Mouse (Mus musculus) heart, postnatal 14 days (tissue): ENCODE results near the gene Dnlz. TPM values are rescaled to one million over a fixed set of nuclear protein-coding genes. Genes with fewer than 3 reads are reported as not detected.

Experiments
- DNase-seq, 2 experiments: peaks; one replicate each; pipeline ENCODE4 v3.0.0; 2021 to 2022
- intact Hi-C: fragments of 180-260 bp; cut with DNase I; formaldehyde crosslinking; loops from one replicate; pipeline ENCODE4 v1.15.1; 2025
- total RNA-seq, 2 experiments: library from RNA; stranded (reverse); gene quantifications; 2 replicates each; pipeline ENCODE4 v1.2.3; 2021

The Dnlz gene
- total RNA-seq, 2 experiments from 2014 or later: 15.5 to 16.3 TPM

DNA sequence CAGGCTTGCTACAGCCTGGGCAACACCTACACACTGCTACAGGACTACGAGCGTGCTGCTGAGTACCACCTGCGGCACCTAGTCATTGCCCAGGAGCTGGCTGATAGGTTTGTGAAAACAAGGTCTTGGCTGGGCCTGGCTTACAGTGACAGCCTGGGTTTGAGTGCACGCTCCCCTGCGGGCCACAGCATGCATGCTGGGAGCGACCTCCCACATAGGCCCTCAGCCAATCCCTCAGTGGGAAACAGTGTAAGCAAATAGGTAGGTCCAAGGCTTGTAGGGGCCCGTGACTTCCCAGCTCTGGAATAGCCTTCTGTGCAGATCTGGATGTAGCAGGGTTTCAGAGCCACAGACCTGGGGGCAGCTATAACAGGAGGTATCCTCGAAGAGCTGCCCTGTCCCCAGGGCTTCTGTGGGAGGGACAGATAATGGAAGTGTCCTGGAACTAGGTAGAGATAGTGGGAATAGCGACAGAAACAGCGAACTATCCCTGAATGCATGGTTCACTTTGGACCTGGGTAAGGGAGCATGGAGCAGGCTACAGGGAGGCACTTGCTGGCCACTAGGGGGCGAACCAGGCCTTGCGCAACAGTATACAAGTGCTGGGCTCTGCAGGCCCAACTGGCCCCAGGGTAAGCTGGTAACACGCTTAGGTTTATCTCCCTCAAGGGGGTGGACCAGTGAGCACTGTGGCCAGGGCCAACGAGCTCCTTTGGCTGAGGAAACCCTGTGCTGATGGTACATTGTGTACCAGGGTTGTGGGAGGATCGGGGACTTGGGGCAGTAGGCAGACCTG lies 26.3 kb downstream of the Dnlz start:
- intact Hi-C loops: loop anchor here (1.0 kb wide), 1 partner anchor 27 kb away; the partner anchor contains the start of gene Dnlz
- peak; percentile 77 to 81 for DNase-seq

DNA sequence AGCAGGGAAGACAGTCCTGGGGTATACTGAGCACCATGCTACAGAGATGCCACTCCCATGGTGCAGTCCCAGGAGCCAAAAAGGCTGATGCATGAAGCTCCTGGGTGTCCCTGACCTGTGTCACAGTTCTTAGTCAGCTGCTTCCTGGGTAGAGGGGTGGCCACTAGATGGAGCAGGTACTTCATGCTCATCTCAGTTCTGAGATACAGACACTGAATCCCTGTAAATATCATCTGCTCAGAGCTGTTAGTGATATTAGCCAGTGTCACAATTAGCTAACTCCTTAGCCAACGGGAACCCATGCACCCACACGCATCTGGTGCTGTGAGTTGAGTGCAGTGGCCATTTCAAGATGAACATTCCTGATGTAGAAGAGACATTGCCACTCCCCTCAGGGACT lies 27.0 kb downstream of the Dnlz start:
- peak; percentile 41 to 64 for DNase-seq
- intact Hi-C loops: loop anchor here (1.0 to 5.0 kb wide), 2 partner anchors 27 to 237 kb away; partner anchors contain the start of gene Dnlz

DNA sequence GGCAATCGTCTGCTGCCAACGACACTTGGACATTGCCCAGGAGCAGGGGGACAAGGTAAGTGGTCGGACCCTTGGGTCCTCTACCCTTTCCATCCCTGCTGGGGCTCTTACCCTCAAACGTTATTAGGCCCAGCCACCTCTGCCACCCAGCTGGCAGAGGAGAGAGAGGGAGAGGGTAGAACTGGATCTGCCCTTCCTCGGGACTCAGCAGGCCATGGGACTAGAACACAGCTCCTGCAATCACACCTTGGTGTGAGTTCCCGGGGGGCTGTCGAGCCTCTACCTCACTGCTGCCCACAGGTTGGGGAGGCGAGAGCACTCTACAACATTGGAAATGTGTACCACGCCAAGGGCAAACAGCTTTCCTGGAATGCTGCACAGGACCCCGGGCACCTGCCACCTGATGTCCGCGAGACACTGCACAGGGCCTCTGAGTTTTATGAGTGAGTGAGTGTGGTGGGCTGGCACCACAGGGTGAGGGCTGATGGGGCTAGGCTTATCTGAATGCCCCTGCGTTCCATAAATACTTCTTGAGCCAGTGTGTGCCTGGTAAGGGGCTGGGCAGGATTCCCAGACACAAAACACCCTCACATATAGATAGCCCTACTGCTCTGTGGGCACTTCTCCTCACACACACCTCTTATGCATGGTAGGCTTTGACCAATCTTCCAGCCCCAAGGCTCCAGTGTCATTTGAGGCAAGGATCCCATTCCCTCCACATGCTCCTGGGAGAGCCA lies 28.2 kb downstream of the Dnlz start:
- no peak for DNase-seq
- intact Hi-C loops: loop anchor here (5.0 kb wide), 1 partner anchor 239 kb away; no protein-coding TSS in a partner anchor

DNA sequence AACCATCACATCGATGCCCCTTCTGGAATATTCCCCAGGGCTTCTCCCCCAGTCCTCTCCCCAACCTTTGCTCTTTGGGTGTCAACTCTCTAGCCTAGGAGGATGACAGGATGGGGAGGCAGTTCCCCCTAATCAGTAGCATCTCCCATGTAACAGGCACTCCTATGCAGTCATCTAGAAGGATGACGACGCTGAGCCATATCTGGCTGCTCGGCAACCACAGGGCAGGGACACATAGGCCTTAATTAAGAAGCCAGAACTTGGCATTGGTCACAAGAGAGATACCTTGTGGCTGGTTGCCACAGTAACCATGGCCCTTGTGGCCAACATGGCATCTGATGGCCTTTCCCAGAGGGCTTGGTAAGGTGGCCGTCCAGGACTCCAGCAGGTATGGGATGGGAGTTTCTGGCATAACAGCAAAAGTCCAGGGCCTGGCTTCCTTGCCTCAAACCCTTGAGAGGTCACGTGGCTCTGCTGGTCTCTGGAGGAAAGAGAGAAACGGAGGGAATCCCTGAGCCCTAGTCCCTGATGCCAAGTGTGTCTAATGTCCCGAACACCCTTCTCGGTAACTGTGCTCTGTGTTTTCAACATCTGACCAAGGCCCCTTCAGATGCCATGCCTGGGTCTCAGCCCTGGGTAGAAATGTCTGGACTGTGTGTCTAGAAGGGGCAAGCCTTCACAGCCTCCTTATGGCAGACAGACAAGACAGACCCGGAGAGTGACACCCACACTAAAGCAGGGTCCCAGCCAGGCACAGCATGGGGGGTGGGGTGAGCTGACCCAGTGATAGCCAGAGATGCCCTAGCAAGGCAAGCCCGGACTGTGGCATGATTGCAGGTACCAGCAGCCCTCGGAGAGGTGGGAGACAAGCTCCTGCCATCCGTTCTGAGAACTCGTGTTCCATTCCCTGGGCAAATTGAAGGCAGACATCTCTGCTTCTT lies 31.4 kb downstream of the Dnlz start:
- no peak for DNase-seq

DNA sequence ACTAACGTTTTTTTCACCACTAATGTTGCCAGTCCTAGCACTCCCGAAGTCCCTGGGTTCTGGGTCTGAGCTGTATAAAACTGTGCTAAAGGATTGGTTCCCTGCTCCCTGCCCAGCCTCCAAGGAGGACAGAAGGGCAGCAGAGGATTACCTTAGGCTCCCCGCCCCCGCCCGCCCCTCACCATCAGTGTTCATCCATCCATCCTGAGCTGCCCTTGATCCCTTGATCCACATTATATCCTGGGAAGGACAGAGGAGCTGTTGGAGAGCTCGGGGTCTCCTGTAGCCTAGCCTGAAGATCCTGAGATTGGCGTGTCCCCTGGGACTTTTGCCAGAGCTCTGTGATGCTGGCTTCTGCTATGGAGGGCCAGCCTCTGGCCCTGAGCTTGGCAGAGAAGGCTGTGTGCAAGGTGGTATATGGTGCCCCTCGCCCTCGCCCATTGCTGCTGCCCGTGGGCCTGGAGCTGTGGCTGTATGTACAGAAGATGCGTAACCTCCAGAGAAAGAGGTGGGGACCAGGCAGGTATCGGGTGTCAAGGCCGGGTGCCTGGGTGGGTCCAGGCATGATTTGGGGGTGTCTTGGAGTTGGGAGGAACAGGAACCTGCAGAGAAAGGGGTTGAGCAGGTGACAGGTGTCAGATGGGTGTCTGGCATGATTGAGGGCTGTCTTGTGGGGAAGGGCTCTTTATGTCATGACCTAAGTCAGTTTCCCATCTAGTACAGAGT lies 32.2 kb downstream of the Dnlz start:
- intact Hi-C loops: loop anchor here (5.0 kb wide), 2 partner anchors 33 to 243 kb away; partner anchors contain the start of gene Dnlz
- no peak for DNase-seq

More for the DNA sequence above, 31.4 kb downstream of the Dnlz start:
- intact Hi-C loops: loop anchor here (5.0 kb wide), 1 partner anchor 242 kb away; no protein-coding TSS in a partner anchor

DNA sequence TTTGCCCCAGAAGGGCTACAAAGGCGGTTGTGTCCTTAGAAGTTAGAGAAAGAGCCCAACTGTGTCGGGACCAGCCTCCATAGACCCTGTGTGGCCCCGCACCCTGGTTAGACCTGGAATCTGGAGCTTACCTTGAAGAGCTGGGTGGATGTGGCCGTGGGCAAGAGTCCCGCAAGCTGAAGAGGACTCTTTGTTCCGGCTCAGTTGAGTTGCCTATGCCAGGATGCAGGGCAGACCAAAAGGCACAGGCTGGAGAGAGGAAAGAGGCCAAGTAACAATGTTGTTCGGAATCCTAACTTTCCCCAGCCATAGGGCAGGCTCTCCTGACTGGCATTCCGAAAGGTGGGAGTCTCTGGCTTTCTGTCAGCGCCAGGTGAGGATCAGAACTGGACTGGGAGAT lies 32.8 kb downstream of the Dnlz start:
- intact Hi-C loops: loop anchor here (5.0 kb wide), 1 partner anchor 33 kb away; the partner anchor contains the start of gene Dnlz
- no peak for DNase-seq

DNA sequence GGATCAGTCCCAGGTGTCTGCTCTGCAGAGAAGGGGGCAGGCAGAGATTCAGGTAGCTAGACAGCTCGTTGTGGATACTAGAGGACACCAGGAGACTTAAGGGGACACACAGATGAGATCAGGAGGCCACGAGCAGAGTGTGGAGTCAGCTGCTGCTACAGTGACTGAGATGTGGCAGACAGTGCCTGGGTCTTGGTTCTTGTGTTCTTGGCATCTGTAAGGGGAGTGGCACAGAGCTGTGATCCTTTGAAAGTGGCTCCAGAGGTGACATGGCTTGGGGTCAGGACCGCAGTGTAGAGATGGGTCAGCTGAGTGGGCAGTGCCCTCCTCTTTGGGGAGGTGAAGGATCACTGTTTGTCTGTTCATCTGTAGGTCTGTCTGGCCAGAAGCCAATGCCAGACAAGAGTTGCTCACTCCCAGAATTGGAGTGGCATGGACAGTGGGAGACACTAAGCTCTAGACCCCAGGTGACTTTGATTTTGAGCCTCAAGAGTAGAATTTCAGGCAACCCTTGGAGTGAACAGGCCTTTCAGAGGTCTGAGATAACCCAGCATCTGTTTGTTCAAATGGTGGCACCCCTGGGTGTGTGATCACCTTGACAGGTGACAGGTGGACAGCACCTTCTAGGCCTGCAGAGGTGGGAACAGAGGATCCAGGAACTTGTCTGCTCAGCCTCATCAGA lies 33.8 kb downstream of the Dnlz start:
- intact Hi-C loops: loop anchor here (5.0 kb wide), 1 partner anchor 34 kb away; the partner anchor contains the start of gene Dnlz
- DNase-seq: no peak

DNA sequence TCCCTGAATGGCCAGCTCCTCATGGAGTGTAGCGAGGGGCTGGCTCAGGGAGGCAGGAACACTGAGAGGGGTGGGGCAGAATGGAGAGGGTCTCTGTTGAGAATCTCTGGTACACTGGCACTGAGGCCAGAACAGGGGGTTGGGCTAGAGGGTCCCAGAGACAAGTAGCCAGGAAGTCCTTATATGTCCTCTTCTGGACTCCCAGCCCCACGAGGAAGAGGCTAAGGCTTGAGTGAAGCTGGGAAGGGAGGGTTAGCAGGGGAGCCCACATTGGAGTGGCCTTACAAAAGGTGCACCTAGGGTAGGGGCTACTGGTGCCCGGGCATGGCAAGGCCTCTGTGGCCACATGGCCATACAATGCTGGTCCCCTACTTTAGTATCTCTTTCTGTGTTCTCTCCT lies 34.5 kb downstream of the Dnlz start:
- DNase-seq: no peak
- intact Hi-C loops: loop anchor here (5.0 kb wide), 1 partner anchor 35 kb away; the partner anchor contains the start of gene Dnlz

DNA sequence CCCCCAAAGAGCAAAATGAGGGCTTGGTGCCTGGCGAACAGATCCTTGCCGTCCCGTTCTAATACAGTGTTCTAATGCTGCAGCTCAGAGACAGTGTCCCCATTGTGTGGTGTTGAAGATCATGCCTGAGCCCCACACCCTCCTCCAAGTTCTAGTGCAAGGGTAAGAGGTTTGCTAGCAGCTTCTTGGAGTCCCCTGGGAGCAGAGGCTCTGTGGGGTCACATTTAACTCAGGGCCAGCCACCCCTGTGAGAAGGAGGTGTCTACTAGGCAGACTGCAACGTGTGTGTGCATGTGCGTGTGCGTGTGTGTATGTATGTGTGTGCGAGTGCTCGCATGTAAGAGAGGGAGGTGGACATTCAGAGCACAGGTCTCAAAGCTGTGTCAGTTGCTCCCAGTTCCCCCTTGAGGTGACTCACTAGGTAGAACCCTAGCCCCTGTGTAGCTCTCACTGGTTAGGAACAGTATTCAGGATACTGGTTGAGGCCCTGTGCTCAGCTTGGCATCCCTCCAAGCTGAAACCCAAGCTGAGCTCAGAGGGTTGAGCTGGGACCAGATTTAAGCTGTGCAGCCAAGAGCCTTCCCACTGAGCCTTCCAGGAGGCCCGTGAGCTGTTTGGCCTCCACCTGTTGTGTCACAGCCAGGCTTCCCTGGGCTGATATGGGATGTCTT lies 35.2 kb downstream of the Dnlz start:
- intact Hi-C loops: loop anchor here (5.0 kb wide), 1 partner anchor 36 kb away; the partner anchor contains the start of gene Dnlz
- DNase-seq: no peak

DNA sequence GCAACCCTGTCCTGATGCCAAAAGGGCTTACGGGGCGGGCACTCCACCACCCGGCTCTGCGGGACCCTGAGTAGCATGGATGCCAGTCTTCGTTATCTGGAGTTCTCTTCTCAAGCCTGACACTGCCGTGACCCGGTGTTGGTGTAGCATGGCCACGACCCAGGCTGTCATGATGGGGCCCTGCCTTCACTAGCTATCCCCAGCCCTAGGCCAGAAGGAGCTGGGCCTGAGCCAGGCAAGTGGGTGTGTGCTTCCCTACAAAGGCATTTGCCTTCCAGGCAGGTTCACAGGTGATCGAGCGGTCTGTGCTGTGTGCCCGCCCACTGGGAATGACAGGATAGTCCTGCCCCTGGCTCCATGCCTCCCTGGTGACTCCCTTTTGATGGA lies 36.0 kb downstream of the Dnlz start:
- intact Hi-C loops: loop anchor here (5.0 kb wide), 1 partner anchor 36 kb away; the partner anchor contains the start of gene Dnlz
- DNase-seq: peak; percentile 53 to 60

DNA sequence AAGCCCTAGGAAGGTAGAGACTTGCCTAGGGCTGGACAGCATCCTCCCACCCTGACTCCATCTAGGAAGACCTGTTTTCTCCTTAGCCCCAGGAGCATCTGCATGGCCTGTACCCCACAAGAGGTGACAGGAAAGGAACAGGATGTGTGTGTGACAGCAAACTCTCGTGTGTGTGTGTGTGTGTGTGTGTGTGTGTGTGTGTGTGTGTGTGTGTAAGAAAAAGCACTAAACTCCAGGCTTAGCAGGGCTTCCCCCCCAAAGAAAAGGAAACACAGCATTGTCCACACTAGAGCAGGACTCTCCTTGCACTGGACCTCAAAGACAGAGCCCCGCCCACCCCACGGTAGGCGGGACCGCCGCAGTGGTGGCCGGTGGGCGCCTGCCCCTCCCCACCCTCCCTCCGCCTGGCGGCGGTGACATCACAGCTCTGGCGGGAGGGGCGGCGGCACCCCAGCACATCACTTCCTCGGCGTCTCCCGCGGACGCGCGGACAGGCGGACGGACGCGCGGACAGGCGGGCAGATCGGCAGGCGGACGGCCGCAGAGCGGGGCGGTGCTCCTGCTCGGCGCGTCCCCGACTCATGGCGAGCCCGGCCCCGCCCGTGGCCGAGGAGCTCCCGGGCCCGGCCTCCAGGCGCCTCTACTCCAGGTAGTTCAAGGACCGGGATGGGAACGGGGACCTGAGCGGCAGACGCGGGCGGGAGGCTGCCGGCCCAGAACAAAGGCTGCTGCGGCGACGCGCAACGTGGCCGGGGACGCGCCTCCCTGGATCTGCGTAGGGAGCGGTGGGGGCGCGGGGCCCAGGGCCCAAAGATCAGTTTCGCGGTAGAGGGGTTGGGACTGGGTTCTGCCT lies 36.6 kb downstream of the Dnlz start, which contains the start of gene Gpsm1:
Gpsm1 (plus strand) TSS at position 444 of the 853 bp plus-strand sequence.
- intact Hi-C loops: loop anchor here (5.0 kb wide), 1 partner anchor 37 kb away; the partner anchor contains the start of gene Dnlz
- peak; percentile 89 to 90 for DNase-seq

DNA sequence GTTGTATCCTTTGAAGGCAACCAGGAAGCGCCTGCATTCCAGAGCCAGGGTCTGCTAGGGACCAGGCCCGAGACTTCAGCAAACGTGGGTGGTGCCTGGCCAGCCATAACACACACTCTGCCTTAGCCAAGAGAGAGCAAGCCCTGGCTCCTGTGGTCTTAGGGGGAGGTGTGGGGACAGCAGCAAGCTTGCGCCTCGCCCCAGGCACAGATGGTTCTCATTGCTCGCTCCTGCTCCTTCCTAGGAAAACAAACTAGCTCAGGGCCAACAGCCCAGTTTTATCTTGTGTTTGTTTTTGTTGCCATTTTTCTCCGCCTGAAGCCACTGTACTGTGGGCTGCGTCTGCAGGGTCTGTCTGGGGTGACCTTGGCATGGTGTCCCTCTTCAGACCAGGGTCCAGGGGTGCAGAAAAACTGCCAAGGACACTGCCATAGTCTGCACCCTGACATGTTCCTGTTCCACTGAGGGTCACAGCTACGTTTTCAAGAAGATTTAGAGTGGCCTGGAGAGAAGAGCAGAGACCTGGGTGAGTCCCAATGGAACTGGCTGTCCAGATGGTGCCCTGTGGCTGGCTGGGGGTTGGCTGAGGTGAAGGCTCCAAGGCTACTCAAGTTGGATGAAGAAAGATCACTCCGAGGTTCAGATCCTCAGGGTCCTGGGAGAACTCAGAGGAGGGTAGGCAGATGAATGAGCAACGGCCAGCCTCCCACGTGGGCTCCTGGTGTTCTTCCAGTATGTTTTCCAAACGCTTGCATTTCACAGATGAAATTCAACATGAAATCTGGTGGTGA lies 37.4 kb downstream of the Dnlz start:
- intact Hi-C loops: loop anchor here (5.0 kb wide), 1 partner anchor 38 kb away; the partner anchor contains the start of gene Dnlz
- peak; percentile 68 to 75 for DNase-seq

DNA sequence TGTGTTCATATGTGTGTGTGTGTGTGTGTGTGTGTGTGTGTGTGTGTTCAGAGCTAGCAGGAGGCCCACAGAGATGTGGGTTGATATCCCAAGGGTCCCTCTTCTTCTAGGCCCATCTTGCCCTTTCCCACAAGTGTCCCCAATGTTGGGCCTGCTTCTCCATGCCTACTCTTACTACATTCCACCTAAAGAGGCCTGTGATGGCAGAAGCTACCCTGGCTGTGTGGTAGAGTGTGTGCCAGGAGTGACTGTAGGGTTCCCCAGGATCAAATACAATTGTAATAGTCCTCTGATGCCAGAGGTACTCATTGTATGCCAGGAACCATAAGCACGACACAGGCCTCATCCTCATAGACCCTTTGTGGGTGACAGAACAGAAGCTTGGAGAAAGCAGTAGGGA lies 38.5 kb downstream of the Dnlz start:
- DNase-seq: no peak
- intact Hi-C loops: no loop called here

DNA sequence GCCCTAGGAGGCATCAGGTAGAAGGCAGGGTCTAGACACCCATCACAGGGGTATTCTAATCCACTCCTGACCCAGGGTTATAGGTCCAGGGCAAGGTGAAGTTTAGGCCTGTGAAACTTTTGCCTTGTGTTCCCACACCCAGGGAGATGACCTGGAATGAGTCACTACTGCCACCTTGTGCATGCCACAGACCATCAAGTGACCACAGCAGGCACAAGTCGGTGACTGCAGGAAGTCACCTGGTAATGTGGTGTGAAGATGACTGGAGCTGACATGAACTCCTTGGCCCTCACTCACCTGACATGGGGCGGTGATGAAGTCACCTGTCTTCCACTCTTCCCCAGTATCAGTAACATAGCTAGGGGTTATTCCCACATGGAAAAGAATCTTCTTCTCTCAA lies 39.1 kb downstream of the Dnlz start:
- DNase-seq: no peak
- intact Hi-C loops: no loop called here

DNA sequence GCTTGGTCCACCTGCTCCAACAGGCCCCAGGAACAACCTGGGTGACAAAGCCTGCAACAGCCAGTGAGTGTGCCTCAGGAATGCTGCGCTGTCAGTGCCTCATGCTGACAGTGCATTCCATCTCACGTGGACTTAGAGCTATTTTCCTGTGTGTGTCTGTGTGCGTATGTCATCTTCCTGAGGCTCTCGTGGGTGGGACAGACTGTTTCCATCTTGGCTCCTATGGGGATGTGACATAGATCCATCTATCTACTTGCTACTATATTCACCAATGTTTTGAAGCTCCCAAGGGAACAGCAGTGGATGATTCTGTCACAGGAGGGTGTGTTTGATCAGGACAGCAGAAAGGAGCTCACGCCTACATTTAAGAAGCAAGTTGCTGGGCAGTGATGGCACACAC lies 40.0 kb downstream of the Dnlz start:
- intact Hi-C loops: no loop called here
- no peak for DNase-seq

DNA sequence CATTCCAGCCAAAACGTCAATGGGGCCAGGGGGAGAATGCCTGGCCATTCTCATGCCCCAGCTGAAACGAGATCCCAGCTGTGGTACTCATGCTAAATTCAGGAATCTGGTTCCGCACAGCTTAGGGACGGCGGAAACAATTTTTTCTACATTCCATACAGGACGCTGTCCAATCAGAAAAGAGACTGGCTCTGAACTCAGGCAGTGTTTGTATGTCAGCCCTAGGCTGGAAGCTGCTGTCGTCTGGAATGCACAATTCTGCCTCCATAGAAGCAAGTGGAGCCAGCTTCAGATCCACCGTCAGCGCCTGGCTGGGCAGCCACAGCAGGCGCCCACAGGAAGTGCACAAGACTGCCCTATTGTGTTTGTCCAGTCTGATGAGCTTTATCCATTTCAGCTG lies 42.2 kb downstream of the Dnlz start:
- intact Hi-C loops: no loop called here
- no peak for DNase-seq
